Mouse (Mus musculus) stomach, postnatal 0 days (tissue): ENCODE results near the gene Wwc1.

Experiments used
- CTCF ChIP-seq: IDR thresholded peaks from 2 replicates; pipeline ENCODE4 v1.5.1; 2016; ENCODE audit warnings: antibody characterized with exemption, low read depth, mild to moderate bottlenecking, moderate library complexity
- EP300 ChIP-seq: optimal IDR thresholded peaks from 2 replicates; pipeline ENCODE3; 2016; ENCODE audit warnings: antibody characterized with exemption

DNA sequence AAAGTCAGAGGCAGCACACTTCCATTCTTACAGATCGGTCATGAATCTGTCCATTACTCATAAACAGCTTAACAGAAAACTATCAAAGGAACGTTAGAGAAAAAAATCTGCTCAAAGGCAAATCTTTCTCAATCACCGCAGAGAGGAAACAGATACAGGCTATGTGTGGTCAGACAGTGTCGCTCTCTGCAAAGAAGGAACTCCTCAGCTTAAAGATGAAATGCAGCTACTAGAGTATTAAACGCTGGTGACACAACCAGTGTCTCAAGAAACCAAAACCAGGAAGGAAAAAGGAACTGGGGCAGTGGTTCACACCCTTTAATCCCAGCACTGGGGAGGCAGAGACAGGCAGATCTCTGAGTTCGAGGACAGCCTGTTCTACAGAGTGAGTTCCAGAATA, 152.6 kb downstream of the Wwc1 start:
- TF ChIP-seq CTCF = no peak
- no peak for TF ChIP-seq EP300
